Mouse (Mus musculus) hindbrain, embryonic 11.5 days (tissue): ENCODE measurements around the gene Hsf2bp. TPM values are rescaled to one million over a fixed set of nuclear protein-coding genes. Genes with fewer than 3 reads are reported as not detected.

Experiments
- ATAC-seq: fragments of 200-750 bp; cut with Nextera tagmentation; 2 replicates; pipeline ENCODE4 v1.8.0; 2017; ENCODE audit warnings: mild to moderate bottlenecking, moderate TSS enrichment, moderate library complexity; ENCODE audit not compliant: low FRiP score
- DNase-seq: peaks from one replicate; pipeline ENCODE4 v3.0.0-alpha.2; 2015; ENCODE audit warnings: low spot score
- H3K27ac ChIP-seq: fragments of 300-500 bp; sonication (generic); 2 replicates; pipeline ENCODE4 v1.5.1; 2014; ENCODE audit warnings: mild to moderate bottlenecking, low read depth, low read length
- H3K27me3 ChIP-seq: fragments of 300-500 bp; sonication (generic); 2 replicates; pipeline ENCODE4 v1.6.1; 2014; ENCODE audit warnings: mild to moderate bottlenecking, low read length, moderate library complexity, mixed read lengths; ENCODE audit not compliant: control insufficient read depth, insufficient read depth
- H3K36me3 ChIP-seq: fragments of 300-500 bp; sonication (generic); 2 replicates; pipeline ENCODE4 v1.6.1; 2014; ENCODE audit warnings: mild to moderate bottlenecking, low read length, moderate library complexity, mixed read lengths; ENCODE audit not compliant: control insufficient read depth, insufficient read depth
- H3K4me1 ChIP-seq: fragments of 300-500 bp; sonication (generic); replicated peaks from 2 replicates; pipeline ENCODE4 v1.6.1; 2014; ENCODE audit warnings: low read length, mixed read lengths; ENCODE audit not compliant: control insufficient read depth, insufficient read depth
- H3K4me2 ChIP-seq: fragments of 300-500 bp; sonication (generic); replicated peaks from 2 replicates; pipeline ENCODE4 v1.6.1; 2014; ENCODE audit warnings: mild to moderate bottlenecking, low read depth, low read length
- H3K4me3 ChIP-seq: fragments of 300-500 bp; sonication (generic); 2 replicates; pipeline ENCODE4 v1.5.1; 2014; ENCODE audit warnings: low read depth, low read length
- H3K9ac ChIP-seq: fragments of 300-500 bp; sonication (generic); 2 replicates; pipeline ENCODE4 v1.6.1; 2014; ENCODE audit warnings: low read depth, low read length
- H3K9me3 ChIP-seq: fragments of 300-500 bp; sonication (generic); 2 replicates; pipeline ENCODE4 v1.6.1; 2016; ENCODE audit warnings: low read length; ENCODE audit not compliant: control insufficient read depth
- WGBS: fragments of 180-500 bp; shearing (Covaris S2); extraction: QIAGEN DNeasy Blood & Tissue Kit; methylation state at CpG from one replicate; pipeline ENCODE4 v1.1.7; 2014; 5-methylcytosine and 5-hydroxymethylcytosine counted together
- polyA plus RNA-seq: library from polyadenylated mRNA; unstranded; fragments of >200 nt; fragmentation: Nextera tagmentation; extraction: Ambion mirVana; gene quantifications from 2 replicates; pipeline ENCODE4 v1.2.1, GENCODE M21; 2014

Gene Hsf2bp
- polyA plus RNA-seq, 1 experiment from 2014 or later = 0.57 TPM

GRCm38 (mm10) chr17:31931499-31931898 is 104.7 kb downstream of the Hsf2bp start:
- Histone ChIP-seq H3K4me1 (peaks cover 3% of the 10 kb centered on the region; the same call in 1 of the 2 replicates), H3K36me3 (no peaks in the 10 kb centered on the region), H3K9ac (no peak overlapping the region), H3K9me3 (no peaks in the 10 kb centered on the region), H3K27me3 (no peaks in the 10 kb centered on the region), H3K4me2 (no peak overlapping the region), H3K4me3 (no peak overlapping the region), H3K27ac (no peak overlapping the region)
- WGBS = 60% methylated on average over 7 of the region's 7 CpGs
- DNase-seq (no peak), ATAC-seq (no peak)

- Histone ChIP-seq H3K36me3 (no peaks in the 10 kb centered on the region), H3K4me1 (peaks cover 3% of the 10 kb centered on the region; the same call in 1 of the 2 replicates), H3K27ac (no peak overlapping the region), H3K9ac (no peak overlapping the region), H3K4me2 (no peak overlapping the region), H3K9me3 (no peaks in the 10 kb centered on the region), H3K4me3 (no peak overlapping the region), H3K27me3 (no peaks in the 10 kb centered on the region)
- 0 out of 2 replicates have a peak, but pooled peaks have one; percentile 33 for ATAC-seq
- DNase-seq = peak; percentile 38
- WGBS = 54% methylated on average over 13 of the region's 13 CpGs
Observed at GRCm38 (mm10) chr17:31929844-31930715, 106.1 kb downstream of the Hsf2bp start.

GRCm38 (mm10) chr17:31929032-31929431 is 107.1 kb downstream of the Hsf2bp start:
- 89% methylated on average over 6 of the region's 6 CpGs for WGBS
- H3K27me3 ChIP-seq = no peaks in the 10 kb centered on the region
- no peaks in the 10 kb centered on the region for H3K9me3 ChIP-seq

GRCm38 (mm10) chr17:31927895-31928626 is 108.1 kb downstream of the Hsf2bp start:
- H3K9me3 ChIP-seq = no peaks in the 10 kb centered on the region
- DNase-seq = no peak
- H3K4me2 ChIP-seq = no peak overlapping the region
- no peak for ATAC-seq
- no peaks in the 10 kb centered on the region for H3K36me3 ChIP-seq
- H3K4me3 ChIP-seq = no peak overlapping the region
- H3K9ac ChIP-seq = no peak overlapping the region
- no peak overlapping the region for H3K27ac ChIP-seq
- WGBS = 86% methylated on average over 10 of the region's 10 CpGs
- no peaks in the 10 kb centered on the region for H3K27me3 ChIP-seq
- peaks cover 3% of the 10 kb centered on the region; the same call in 1 of the 2 replicates for H3K4me1 ChIP-seq

More at GRCm38 (mm10) chr17:31929032-31929431, 107.1 kb downstream of the Hsf2bp start:
- H3K9ac ChIP-seq = no peak overlapping the region
- H3K4me2 ChIP-seq = no peak overlapping the region
- H3K36me3 ChIP-seq = no peaks in the 10 kb centered on the region
- no peak overlapping the region for H3K4me3 ChIP-seq
- no peak overlapping the region for H3K27ac ChIP-seq
- H3K4me1 ChIP-seq = peaks cover 3% of the 10 kb centered on the region; the same call in 1 of the 2 replicates
- DNase-seq (no peak), ATAC-seq (no peak)

- H3K36me3 ChIP-seq = no peaks in the 10 kb centered on the region
- no peak for ATAC-seq
Observed at GRCm38 (mm10) chr17:31924229-31924628, 111.9 kb downstream of the Hsf2bp start.

GRCm38 (mm10) chr17:31923310-31923970 is 112.7 kb downstream of the Hsf2bp start:
- WGBS = 78% methylated on average over 7 of the region's 7 CpGs
- DNase-seq (no peak), ATAC-seq (no peak)
- H3K9ac ChIP-seq = no peak overlapping the region
- H3K4me3 ChIP-seq = no peak overlapping the region
- H3K27me3 ChIP-seq = no peaks in the 10 kb centered on the region
- no peaks in the 10 kb centered on the region for H3K9me3 ChIP-seq
- H3K36me3 ChIP-seq = no peaks in the 10 kb centered on the region
- H3K27ac ChIP-seq = no peak overlapping the region
- no peak overlapping the region for H3K4me2 ChIP-seq
- H3K4me1 ChIP-seq = no peaks in the 10 kb centered on the region; the same call in 1 of the 2 replicates

More at GRCm38 (mm10) chr17:31924229-31924628, 111.9 kb downstream of the Hsf2bp start:
- no peaks in the 10 kb centered on the region for H3K9me3 ChIP-seq
- no peak overlapping the region for H3K9ac ChIP-seq
- no peak overlapping the region for H3K27ac ChIP-seq
- no peaks in the 10 kb centered on the region for H3K27me3 ChIP-seq
- no peak for DNase-seq
- H3K4me1 ChIP-seq = no peaks in the 10 kb centered on the region; the same call in 1 of the 2 replicates
- no peak overlapping the region for H3K4me3 ChIP-seq
- 59% methylated on average over 4 of the region's 4 CpGs for WGBS
- H3K4me2 ChIP-seq = no peak overlapping the region

- ATAC-seq (no peak), DNase-seq (no peak)
- Histone ChIP-seq H3K9ac (no peak overlapping the region), H3K4me3 (no peak overlapping the region), H3K27ac (no peak overlapping the region), H3K27me3 (no peaks in the 10 kb centered on the region), H3K9me3 (no peaks in the 10 kb centered on the region), H3K4me1 (no peaks in the 10 kb centered on the region; the same call in 1 of the 2 replicates), H3K4me2 (no peak overlapping the region), H3K36me3 (no peaks in the 10 kb centered on the region)
- 51% methylated on average over 9 of the region's 9 CpGs for WGBS
Observed at GRCm38 (mm10) chr17:31920589-31921190, 115.5 kb downstream of the Hsf2bp start.

- H3K4me3 ChIP-seq = no peak overlapping the region
- DNase-seq (no peak), ATAC-seq (no peak)
- no peaks in the 10 kb centered on the region for H3K27me3 ChIP-seq
- H3K9ac ChIP-seq = no peak overlapping the region
- no peak overlapping the region for H3K4me2 ChIP-seq
- no peaks in the 10 kb centered on the region; the same call in 1 of the 2 replicates for H3K4me1 ChIP-seq
- no peaks in the 10 kb centered on the region for H3K36me3 ChIP-seq
- no peak overlapping the region for H3K27ac ChIP-seq
- no peaks in the 10 kb centered on the region for H3K9me3 ChIP-seq
- WGBS = 84% methylated on average over 7 of the region's 7 CpGs
Observed at GRCm38 (mm10) chr17:31919599-31919998, 116.5 kb downstream of the Hsf2bp start.
